Mouse (Mus musculus): Measurements from ENCODE around the gene Ssh1. TPM values are rescaled to one million over a fixed set of nuclear protein-coding genes. Genes with fewer than 3 reads are reported as not detected.

Gene Ssh1
- polyA plus RNA-seq, 1 experiment from 2014 or later, result 25.7 TPM

DNA sequence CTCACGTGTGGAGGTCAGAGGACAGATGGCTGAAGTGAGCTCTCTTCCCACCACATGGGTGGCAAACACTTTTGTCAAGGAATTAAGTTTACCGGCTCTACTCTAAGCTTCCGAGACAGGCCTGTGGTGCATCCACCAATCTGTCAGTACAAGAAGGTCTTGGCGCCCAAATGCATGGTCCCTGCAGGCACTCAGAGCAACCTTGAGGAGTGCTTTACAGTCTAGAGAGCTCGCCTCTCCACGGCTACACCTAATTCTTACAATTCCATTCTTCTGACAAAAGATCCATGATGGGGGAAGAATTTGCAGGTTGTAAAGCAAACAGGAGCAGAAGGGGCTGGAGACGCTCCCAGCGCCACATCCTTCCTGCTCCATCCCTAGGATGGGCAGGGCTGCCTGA, 17.1 kb downstream of the Ssh1 start:
- no peak overlapping the region for H3K4me3 ChIP-seq (ENCODE audit: low read depth, low read length)
- no peaks in the 10 kb centered on the region; the same call in 1 of the 2 replicates for H3K36me3 ChIP-seq (ENCODE audit: control insufficient read depth, insufficient read depth, low read length)
- no peaks in the 10 kb centered on the region for H3K27me3 ChIP-seq (ENCODE audit: control insufficient read depth, insufficient read depth, low read length)
- WGBS, result 91% methylated on average over 8 of the region's 8 CpGs
- peaks cover 14% of the 10 kb centered on the region; the same call in 1 of the 2 replicates for H3K4me1 ChIP-seq (replicated peaks; ENCODE audit: control insufficient read depth, insufficient read depth, low read length)
- H3K27ac ChIP-seq (ENCODE audit: low read depth, low read length), result no peak overlapping the region
- no peak overlapping the region for H3K9ac ChIP-seq (ENCODE audit: low read length)
- no peaks in the 10 kb centered on the region for H3K9me3 ChIP-seq (ENCODE audit: control insufficient read depth, low read length)
- DNase-seq (ENCODE audit: low spot score) (no peak), ATAC-seq (replicated peaks; ENCODE audit: low FRiP score) (no peak)
- no peak overlapping the region for H3K4me2 ChIP-seq (ENCODE audit: low read depth, low read length, severe bottlenecking)

DNA sequence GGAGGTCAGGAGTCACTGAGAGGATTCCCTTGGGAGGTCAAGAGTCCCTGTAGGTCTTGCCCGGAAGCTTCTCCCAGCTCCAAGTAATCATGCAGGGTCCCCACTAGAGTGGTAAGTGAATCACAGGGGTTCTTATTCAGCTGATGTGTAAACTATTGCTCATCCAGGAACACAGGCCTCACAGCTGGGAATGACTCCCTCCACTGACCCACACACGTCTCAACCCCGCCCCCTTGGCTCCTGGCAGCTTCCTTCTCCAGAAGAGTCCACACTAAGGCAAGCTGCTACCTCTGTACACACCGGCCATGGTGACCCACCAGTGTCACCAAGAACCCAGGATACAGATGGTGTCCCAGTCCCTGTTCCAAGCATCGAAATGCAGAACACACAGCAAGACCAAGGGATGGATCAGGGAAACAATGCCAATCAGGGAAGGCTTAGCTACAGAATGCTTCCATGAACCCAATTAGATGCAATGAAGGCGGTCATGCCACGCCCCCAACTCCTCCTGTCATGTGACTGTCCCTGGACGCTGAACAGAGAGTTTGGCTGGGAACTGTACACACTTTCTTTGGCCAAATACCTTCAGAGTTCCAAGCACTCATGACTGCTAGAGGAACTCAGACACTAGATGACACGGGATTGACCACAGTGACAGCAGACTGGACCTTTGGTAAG, 18.0 kb downstream of the Ssh1 start:
- Histone ChIP-seq H3K4me3 (ENCODE audit: low read depth, low read length) (no peak overlapping the region), H3K27me3 (ENCODE audit: control insufficient read depth, insufficient read depth, low read length) (no peaks in the 10 kb centered on the region), H3K36me3 (ENCODE audit: control insufficient read depth, insufficient read depth, low read length) (no peaks in the 10 kb centered on the region), H3K9ac (ENCODE audit: low read length) (no peak overlapping the region), H3K27ac (ENCODE audit: low read depth, low read length) (no peak overlapping the region), H3K9me3 (ENCODE audit: control insufficient read depth, low read length) (no peaks in the 10 kb centered on the region), H3K4me2 (ENCODE audit: low read depth, low read length, severe bottlenecking) (no peak overlapping the region), H3K4me1 (replicated peaks; ENCODE audit: control insufficient read depth, insufficient read depth, low read length) (peaks cover 14% of the 10 kb centered on the region; the same call in 1 of the 2 replicates)
- 68% methylated on average over 9 of the region's 9 CpGs for WGBS
- DNase-seq (ENCODE audit: low spot score), result no peak
- ATAC-seq (replicated peaks; ENCODE audit: low FRiP score), result no peak

DNA sequence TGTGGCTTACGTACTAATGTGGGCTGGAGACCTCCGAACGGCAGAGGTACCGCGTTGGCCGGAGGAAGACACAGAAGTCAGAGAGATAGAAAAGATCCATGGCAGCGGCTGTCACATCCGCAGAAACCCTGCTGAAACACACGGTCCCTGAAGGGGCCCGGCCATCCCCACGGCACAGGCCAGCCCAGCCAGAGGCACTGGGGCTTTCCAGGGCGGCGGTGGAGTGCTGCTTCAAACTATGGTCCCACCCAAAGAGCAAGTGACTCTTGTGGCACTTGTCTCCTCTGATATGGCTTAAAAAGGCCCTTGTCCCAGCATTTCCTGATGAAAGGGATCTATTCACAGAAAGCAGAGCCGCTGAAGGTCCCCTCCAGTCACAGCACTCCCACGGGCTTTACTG, 19.1 kb downstream of the Ssh1 start:
- H3K27me3 ChIP-seq (ENCODE audit: control insufficient read depth, insufficient read depth, low read length), result no peaks in the 10 kb centered on the region
- no peak overlapping the region for H3K4me3 ChIP-seq (ENCODE audit: low read depth, low read length)
- H3K27ac ChIP-seq (ENCODE audit: low read depth, low read length), result no peak overlapping the region
- H3K4me1 ChIP-seq (replicated peaks; ENCODE audit: control insufficient read depth, insufficient read depth, low read length), result peaks cover 14% of the 10 kb centered on the region; the same call in 1 of the 2 replicates
- no peak for ATAC-seq (replicated peaks; ENCODE audit: low FRiP score)
- H3K36me3 ChIP-seq (ENCODE audit: control insufficient read depth, insufficient read depth, low read length), result no peaks in the 10 kb centered on the region; the same call in 1 of the 2 replicates
- no peaks in the 10 kb centered on the region for H3K9me3 ChIP-seq (ENCODE audit: control insufficient read depth, low read length)
- no peak overlapping the region for H3K9ac ChIP-seq (ENCODE audit: low read length)
- 72% methylated on average over 15 of the region's 15 CpGs for WGBS
- no peak for DNase-seq (ENCODE audit: low spot score)
- H3K4me2 ChIP-seq (ENCODE audit: low read depth, low read length, severe bottlenecking), result no peak overlapping the region

DNA sequence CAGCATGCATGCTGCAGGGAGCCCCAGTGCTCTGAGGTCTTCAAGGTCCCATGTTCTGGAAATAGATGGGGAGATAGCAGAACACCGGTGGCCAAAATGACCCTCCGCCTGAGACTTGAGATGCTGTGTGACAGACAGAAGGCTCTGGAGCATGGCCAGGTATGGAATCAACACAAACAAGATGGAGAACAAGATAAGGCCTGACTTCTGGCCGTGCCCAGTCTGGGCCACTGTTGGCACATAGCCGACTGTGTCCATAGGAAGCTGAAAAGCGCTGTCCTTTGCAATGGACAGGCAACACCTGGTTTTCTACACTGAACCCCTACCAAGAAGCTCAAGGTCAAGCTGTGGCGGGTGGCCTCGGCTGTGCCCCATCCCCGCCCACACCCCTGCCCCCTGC, 19.9 kb downstream of the Ssh1 start:
- H3K9ac ChIP-seq (ENCODE audit: low read length), result no peak overlapping the region
- WGBS, result 90% methylated on average over 8 of the region's 8 CpGs
- H3K9me3 ChIP-seq (ENCODE audit: control insufficient read depth, low read length), result no peaks in the 10 kb centered on the region
- DNase-seq (ENCODE audit: low spot score) (no peak), ATAC-seq (replicated peaks; ENCODE audit: low FRiP score) (no peak)
- H3K4me2 ChIP-seq (ENCODE audit: low read depth, low read length, severe bottlenecking), result no peak overlapping the region
- no peaks in the 10 kb centered on the region for H3K27me3 ChIP-seq (ENCODE audit: control insufficient read depth, insufficient read depth, low read length)
- H3K27ac ChIP-seq (ENCODE audit: low read depth, low read length), result peak overlapping the region; percentile 58
- H3K4me1 ChIP-seq (replicated peaks; ENCODE audit: control insufficient read depth, insufficient read depth, low read length), result peaks cover 14% of the 10 kb centered on the region; the same call in 1 of the 2 replicates
- H3K36me3 ChIP-seq (ENCODE audit: control insufficient read depth, insufficient read depth, low read length), result no peaks in the 10 kb centered on the region; the same call in 1 of the 2 replicates
- H3K4me3 ChIP-seq (ENCODE audit: low read depth, low read length), result no peak overlapping the region

DNA sequence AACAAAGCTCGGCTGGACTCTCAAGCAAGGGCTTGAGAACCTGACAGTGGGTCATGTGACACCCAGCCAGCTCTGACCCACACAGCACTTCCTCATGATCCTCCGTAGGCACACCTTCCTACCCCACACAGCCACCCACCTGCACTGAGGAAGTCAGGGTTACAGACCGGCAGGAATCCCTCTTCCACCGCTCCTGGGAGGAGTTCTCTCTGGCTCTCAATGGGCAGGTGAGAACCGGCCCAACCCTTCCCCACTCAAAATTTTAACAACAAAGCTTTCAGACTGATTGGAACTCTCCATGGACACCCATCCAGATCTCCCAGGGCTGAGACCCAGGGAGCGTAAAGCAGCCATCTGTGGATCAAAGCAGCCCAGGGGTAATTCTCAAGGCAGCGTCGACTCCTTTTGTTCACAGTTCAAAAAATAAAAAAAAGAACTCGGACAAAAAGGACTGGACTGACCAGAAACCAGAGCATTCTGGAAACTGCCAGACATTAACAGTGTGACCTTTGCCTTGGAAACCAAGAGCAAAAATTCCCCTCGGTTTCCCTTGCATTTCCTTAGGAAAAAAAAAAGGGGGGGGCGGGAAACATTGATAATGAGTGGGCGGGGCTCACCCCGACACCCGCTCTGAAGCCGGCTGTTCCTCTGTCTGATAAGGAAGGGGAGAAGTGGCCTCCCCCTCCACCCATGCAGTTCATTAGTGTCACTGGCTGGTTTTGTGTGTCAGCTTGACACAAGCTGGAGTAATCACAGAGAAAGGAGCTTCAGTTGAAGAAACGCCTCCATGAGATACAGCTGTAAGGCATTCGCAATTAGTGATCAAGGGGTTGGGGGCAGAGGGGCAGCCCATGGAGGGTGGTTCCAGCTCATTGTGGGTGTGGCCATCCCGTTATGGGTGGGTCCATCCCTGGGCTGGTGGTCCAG, 20.8 kb downstream of the Ssh1 start:
- Histone ChIP-seq H3K4me1 (replicated peaks; ENCODE audit: control insufficient read depth, insufficient read depth, low read length) (peaks cover 14% of the 10 kb centered on the region; the same call in 1 of the 2 replicates), H3K27me3 (ENCODE audit: control insufficient read depth, insufficient read depth, low read length) (no peaks in the 10 kb centered on the region), H3K9ac (ENCODE audit: low read length) (no peak overlapping the region), H3K4me2 (ENCODE audit: low read depth, low read length, severe bottlenecking) (peak overlapping the region; percentile 5; the same call in 1 of the 2 replicates), H3K9me3 (ENCODE audit: control insufficient read depth, low read length) (no peaks in the 10 kb centered on the region), H3K4me3 (ENCODE audit: low read depth, low read length) (no peak overlapping the region), H3K36me3 (ENCODE audit: control insufficient read depth, insufficient read depth, low read length) (no peaks in the 10 kb centered on the region; the same call in 1 of the 2 replicates), H3K27ac (ENCODE audit: low read depth, low read length) (peak overlapping the region; percentile 58)
- 19% methylated on average over 18 of the region's 18 CpGs for WGBS
- DNase-seq (ENCODE audit: low spot score), result peak; percentile 60
- peak; percentile 63 for ATAC-seq (replicated peaks; ENCODE audit: low FRiP score)

DNA sequence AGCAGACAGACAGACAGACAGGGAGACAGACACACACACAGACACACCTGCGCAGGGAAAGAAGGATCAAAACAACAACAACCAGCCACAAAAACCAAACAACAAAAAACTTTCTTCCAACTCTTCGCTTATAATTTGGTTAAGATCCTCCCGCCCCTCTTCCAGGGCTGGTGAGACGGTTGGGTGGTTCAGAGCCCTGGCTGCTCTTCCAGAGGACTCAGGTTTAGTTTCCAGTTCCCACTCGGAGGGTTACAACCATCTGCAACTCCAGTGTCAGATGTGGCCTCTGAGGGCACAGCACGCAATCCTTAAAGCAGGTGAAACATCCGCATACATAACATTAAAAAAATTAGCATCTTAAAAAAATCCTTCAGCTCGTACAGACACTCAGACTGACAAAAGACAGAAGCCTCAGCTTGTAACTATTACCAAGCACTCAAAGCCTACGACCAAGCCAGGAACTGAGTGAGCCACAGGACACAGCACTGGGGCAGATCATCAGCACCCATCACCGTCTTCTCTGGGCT, 22.2 kb downstream of the Ssh1 start:
- 85% methylated on average over 10 of the region's 10 CpGs for WGBS
- Histone ChIP-seq H3K27me3 (ENCODE audit: control insufficient read depth, insufficient read depth, low read length) (no peaks in the 10 kb centered on the region), H3K9me3 (ENCODE audit: control insufficient read depth, low read length) (no peaks in the 10 kb centered on the region), H3K4me2 (ENCODE audit: low read depth, low read length, severe bottlenecking) (no peak overlapping the region), H3K36me3 (ENCODE audit: control insufficient read depth, insufficient read depth, low read length) (no peaks in the 10 kb centered on the region; the same call in 1 of the 2 replicates), H3K9ac (ENCODE audit: low read length) (no peak overlapping the region), H3K4me3 (ENCODE audit: low read depth, low read length) (no peak overlapping the region), H3K27ac (ENCODE audit: low read depth, low read length) (no peak overlapping the region), H3K4me1 (replicated peaks; ENCODE audit: control insufficient read depth, insufficient read depth, low read length) (peaks cover 14% of the 10 kb centered on the region; the same call in 1 of the 2 replicates)
- no peak for DNase-seq (ENCODE audit: low spot score)
- ATAC-seq (replicated peaks; ENCODE audit: low FRiP score), result no peak

DNA sequence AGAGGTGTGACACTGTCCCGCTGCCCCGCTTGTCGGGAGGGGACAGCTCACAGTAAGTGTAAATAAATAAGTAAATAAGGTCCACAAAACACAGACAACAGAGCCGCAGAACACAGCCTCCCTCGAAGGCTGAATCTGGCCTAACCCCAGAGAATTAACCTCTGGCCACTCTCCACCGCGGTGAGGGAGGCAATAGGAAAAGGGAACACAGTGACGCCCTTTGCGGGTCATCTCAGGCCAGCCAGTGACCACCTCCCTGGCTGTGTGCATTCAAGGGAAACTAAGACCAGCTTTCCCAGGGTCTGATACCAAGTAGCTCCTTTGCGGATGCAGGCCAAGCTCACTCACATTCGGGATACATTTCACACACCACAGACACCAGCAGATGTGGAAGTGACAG, 25.3 kb downstream of the Ssh1 start:
- Histone ChIP-seq H3K27me3 (ENCODE audit: control insufficient read depth, insufficient read depth, low read length) (no peaks in the 10 kb centered on the region), H3K9me3 (ENCODE audit: control insufficient read depth, low read length) (no peaks in the 10 kb centered on the region), H3K4me2 (ENCODE audit: low read depth, low read length, severe bottlenecking) (no peak overlapping the region), H3K27ac (ENCODE audit: low read depth, low read length) (no peak overlapping the region), H3K4me1 (replicated peaks; ENCODE audit: control insufficient read depth, insufficient read depth, low read length) (peaks cover 5% of the 10 kb centered on the region; the same call in 1 of the 2 replicates), H3K9ac (ENCODE audit: low read length) (no peak overlapping the region), H3K4me3 (ENCODE audit: low read depth, low read length) (no peak overlapping the region), H3K36me3 (ENCODE audit: control insufficient read depth, insufficient read depth, low read length) (no peaks in the 10 kb centered on the region; the same call in none of the 2 replicates)
- ATAC-seq (replicated peaks; ENCODE audit: low FRiP score) (no peak), DNase-seq (ENCODE audit: low spot score) (no peak)
- WGBS, result 61% methylated on average over 11 of the region's 11 CpGs

DNA sequence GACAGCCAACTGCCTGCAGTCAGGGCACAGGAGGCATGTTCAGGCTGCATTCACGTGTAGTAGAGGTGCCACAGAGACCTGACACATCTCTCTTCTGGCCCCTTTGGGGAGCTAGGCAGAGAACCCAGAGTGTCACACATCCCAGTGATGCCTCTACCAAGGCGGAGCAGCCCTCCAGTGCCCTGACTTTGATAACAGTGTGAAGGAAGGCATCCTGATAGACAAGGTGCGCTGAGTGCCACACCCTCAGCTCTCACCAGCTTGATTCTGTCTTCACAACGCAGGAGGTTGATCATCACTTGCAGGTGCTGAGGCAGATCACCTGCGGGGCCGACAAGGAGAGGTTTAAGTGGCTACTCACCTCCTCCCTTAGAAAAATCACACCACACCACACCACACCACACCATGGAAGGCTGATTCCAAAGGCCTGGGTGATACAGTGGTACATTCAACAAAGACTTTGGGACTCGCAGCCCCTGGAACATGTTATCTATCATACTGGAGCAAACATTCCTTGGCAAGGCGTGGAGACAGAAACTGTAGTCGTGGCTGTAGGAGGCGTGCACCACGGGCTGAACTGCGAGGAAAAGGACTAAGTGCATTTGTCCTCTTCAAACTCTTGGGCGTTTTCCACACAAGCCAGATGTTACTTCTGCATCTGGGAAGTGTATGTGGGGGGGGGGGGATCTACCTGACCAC, 27.1 kb downstream of the Ssh1 start:
- H3K27me3 ChIP-seq (ENCODE audit: control insufficient read depth, insufficient read depth, low read length), result no peaks in the 10 kb centered on the region
- no peak overlapping the region for H3K4me2 ChIP-seq (ENCODE audit: low read depth, low read length, severe bottlenecking)
- H3K36me3 ChIP-seq (ENCODE audit: control insufficient read depth, insufficient read depth, low read length), result no peaks in the 10 kb centered on the region; the same call in none of the 2 replicates
- H3K9ac ChIP-seq (ENCODE audit: low read length), result no peak overlapping the region
- H3K4me1 ChIP-seq (replicated peaks; ENCODE audit: control insufficient read depth, insufficient read depth, low read length), result no peaks in the 10 kb centered on the region
- DNase-seq (ENCODE audit: low spot score), result no peak
- no peak for ATAC-seq (replicated peaks; ENCODE audit: low FRiP score)
- 94% methylated on average over 13 of the region's 13 CpGs for WGBS
- H3K27ac ChIP-seq (ENCODE audit: low read depth, low read length), result no peak overlapping the region
- no peaks in the 10 kb centered on the region for H3K9me3 ChIP-seq (ENCODE audit: control insufficient read depth, low read length)
- H3K4me3 ChIP-seq (ENCODE audit: low read depth, low read length), result no peak overlapping the region

Data from forebrain, embryonic 11.5 days (tissue).